Mouse (Mus musculus): ENCODE measurements around the gene Gm20873. TPM values are rescaled to one million over a fixed set of nuclear protein-coding genes. Genes with fewer than 3 reads are reported as not detected.
"Not testable (repeated sequence)": the region's sequence is repeated elsewhere in the genome, so short reads cannot be mapped to it uniquely, and the experiment has no call there.

Gm20873 gene
- polyA plus RNA-seq (2015; fragmentation: Nextera tagmentation; extraction: Ambion mirVana): not detected in 2 replicates

- ATAC-seq (ENCODE audit: low FRiP score); H3K36me3 ChIP-seq; H3K4me1 ChIP-seq (replicated peaks); H3K27me3 ChIP-seq; H3K4me2 ChIP-seq; H3K4me3 ChIP-seq; H3K9ac ChIP-seq; H3K9me3 ChIP-seq; H3K27ac ChIP-seq: not testable (repeated sequence)
Observed at GRCm38 (mm10) chrY:6266798-6267197, at the start of gene Gm20873. Gene Gm20873, plus strand, starts transcription at chrY:6267098.

- H3K36me3 ChIP-seq; H3K4me1 ChIP-seq (replicated peaks); H3K27me3 ChIP-seq; H3K9ac ChIP-seq; H3K9me3 ChIP-seq; H3K27ac ChIP-seq; ATAC-seq (ENCODE audit: low FRiP score); H3K4me2 ChIP-seq; H3K4me3 ChIP-seq: not testable (repeated sequence)
- WGBS: 66% methylated on average over 2 of the region's 3 CpGs
Observed at GRCm38 (mm10) chrY:6237895-6238294, 29.0 kb upstream of the Gm20873 start, which contains the start of gene Gm21746. Gene Gm21746, minus strand, starts transcription at chrY:6237995.

Other genes starting within 250 kb of the Gm20873 start
- gene Gm21746, start 29.1 kb upstream of the Gm20873 start, polyA plus RNA-seq (2015; fragmentation: Nextera tagmentation; extraction: Ambion mirVana): not detected in 2 replicates

All from hindbrain, embryonic 13.5 days (tissue).